Mouse (Mus musculus) MEL (cell line): Measurements from ENCODE around the gene Paxx. TPM values are rescaled to one million over a fixed set of nuclear protein-coding genes. Genes with fewer than 3 reads are reported as not detected.
"Not testable (repeated sequence)": the region's sequence is repeated elsewhere in the genome, so short reads cannot be mapped to it uniquely, and the experiment has no call there.

Experiments used
- DNase-seq: peaks from one replicate; pipeline ENCODE4 v3.0.0; 2011; ENCODE audit warnings: low read depth, low spot score
- H3K27ac ChIP-seq: 2 replicates; pipeline ENCODE4 v1.5.1; 2012; ENCODE audit warnings: low read depth, mild to moderate bottlenecking, control low read depth, low read length, moderate library complexity; ENCODE audit not compliant: control insufficient read depth
- H3K27me3 ChIP-seq, 2 experiments: fragments of 150-350 bp in 1 of 2; sonication (generic) in 1 of 2; 2 replicates each; pipeline ENCODE4 v1.6.1; 2012; ENCODE audit warnings: low read length in 2 of 2, mild to moderate bottlenecking in 2 of 2, improper control_type of control experiment in 1 of 2, moderate library complexity in 1 of 2; ENCODE audit not compliant: insufficient read depth in 2 of 2, control insufficient read depth in 1 of 2
- H3K36me3 ChIP-seq, 2 experiments: 2 replicates each; pipeline ENCODE4 v1.6.1; 2012 to 2014; ENCODE audit warnings: low read length in 2 of 2, improper control_type of control experiment in 1 of 2, inconsistent platforms in 1 of 2, mild to moderate bottlenecking in 1 of 2; ENCODE audit not compliant: insufficient read depth in 2 of 2, control insufficient read depth in 1 of 2
- H3K4me1 ChIP-seq, 2 experiments: fragments of 150-350 bp in 1 of 2; sonication (generic) in 1 of 2; 2 replicates each; pipeline ENCODE4 v1.6.1; 2012; ENCODE audit warnings: low read length in 2 of 2, improper control_type of control experiment in 1 of 2, mild to moderate bottlenecking in 1 of 2; ENCODE audit not compliant: insufficient read depth in 2 of 2, control insufficient read depth in 1 of 2
- H3K4me3 ChIP-seq, 2 experiments: fragments of 150-350 bp in 1 of 2; sonication (generic) in 1 of 2; 2 replicates each; pipeline ENCODE4 v1.5.1; 2012; ENCODE audit warnings: low read depth in 2 of 2, low read length in 2 of 2, mild to moderate bottlenecking in 2 of 2, moderate library complexity in 2 of 2, control low read depth in 1 of 2, improper control_type of control experiment in 1 of 2; ENCODE audit not compliant: control insufficient read depth in 1 of 2, insufficient read depth in 1 of 2
- H3K79me2 ChIP-seq: 2 replicates; pipeline ENCODE4 v1.6.1; 2012; ENCODE audit warnings: mild to moderate bottlenecking, low read length, moderate library complexity; ENCODE audit not compliant: control insufficient read depth, poor library complexity, insufficient read depth
- H3K9ac ChIP-seq: 2 replicates; pipeline ENCODE4 v1.6.1; 2012; ENCODE audit warnings: low read depth, mild to moderate bottlenecking, control low read depth, low read length, moderate library complexity; ENCODE audit not compliant: control insufficient read depth, poor library complexity, severe bottlenecking
- H3K9me3 ChIP-seq: fragments of 150-350 bp; sonication (generic); replicated peaks from 2 replicates; pipeline ENCODE4 v1.6.1; 2012; ENCODE audit warnings: mild to moderate bottlenecking, low read length, improper control_type of control experiment, moderate library complexity; ENCODE audit not compliant: insufficient read depth
- BHLHE40 ChIP-seq: IDR thresholded peaks from 2 replicates; pipeline ENCODE4 v1.6.1; 2012; ENCODE audit warnings: low read depth, mild to moderate bottlenecking, inconsistent platforms, low read length, improper control_type of control experiment, borderline replicate concordance
- CHD1 ChIP-seq: IDR thresholded peaks from 2 replicates; pipeline ENCODE4 v1.6.1; 2012; ENCODE audit warnings: low read depth, mild to moderate bottlenecking, inconsistent platforms, low read length, improper control_type of control experiment
- CTCF ChIP-seq, 3 experiments: IDR thresholded peaks in 2 of 3; conservative IDR thresholded peaks in 1 of 3; 2 replicates each; pipeline ENCODE4 v1.5.1; 2011 to 2012; ENCODE audit warnings: low read length in 3 of 3, low read depth in 2 of 3, mild to moderate bottlenecking in 2 of 3, improper control_type of control experiment in 1 of 3, inconsistent platforms in 1 of 3, mixed read lengths in 1 of 3, moderate library complexity in 1 of 3; ENCODE audit not compliant: control insufficient read depth in 1 of 3, insufficient read depth in 1 of 3, poor library complexity in 1 of 3, severe bottlenecking in 1 of 3
- EP300 ChIP-seq, 2 experiments: IDR thresholded peaks; 2 replicates each; pipeline ENCODE4 v1.6.1; 2011; ENCODE audit warnings: improper control_type of control experiment in 2 of 2, low read length in 2 of 2, low read depth in 1 of 2, mild to moderate bottlenecking in 1 of 2
- ETS1 ChIP-seq: IDR thresholded peaks from 2 replicates; pipeline ENCODE4 v1.6.1; 2012; ENCODE audit warnings: low read depth, mild to moderate bottlenecking, inconsistent platforms, low read length, improper control_type of control experiment, moderate library complexity
- JUND ChIP-seq: IDR thresholded peaks from 2 replicates; pipeline ENCODE4 v1.6.1; 2011; ENCODE audit warnings: low read depth, mild to moderate bottlenecking, improper control_type of control experiment, low read length
- KAT2A ChIP-seq: conservative IDR thresholded peaks from 2 replicates; pipeline ENCODE4 v1.6.1; 2012; ENCODE audit warnings: low read depth, low read length, improper control_type of control experiment, inconsistent platforms
- MAX ChIP-seq: IDR thresholded peaks from 2 replicates; pipeline ENCODE4 v1.6.1; 2011; ENCODE audit warnings: low read length, improper control_type of control experiment
- MEF2A ChIP-seq: IDR thresholded peaks from 2 replicates; pipeline ENCODE4 v1.6.1; 2014; ENCODE audit warnings: low read depth, mild to moderate bottlenecking, inconsistent platforms, low read length, improper control_type of control experiment; ENCODE audit not compliant: poor library complexity, insufficient replicate concordance, severe bottlenecking; ENCODE audit errors: extremely low read depth
- MYC ChIP-seq: IDR thresholded peaks from 2 replicates; pipeline ENCODE4 v1.6.1; 2011; ENCODE audit warnings: low read depth, mild to moderate bottlenecking, low read length, improper control_type of control experiment, moderate library complexity
- NRF1 ChIP-seq: IDR thresholded peaks from 2 replicates; pipeline ENCODE4 v1.6.1; 2014; ENCODE audit warnings: low read depth, mild to moderate bottlenecking, inconsistent platforms, low read length, improper control_type of control experiment, moderate library complexity; ENCODE audit not compliant: poor library complexity, insufficient read depth, severe bottlenecking
- POLR2A ChIP-seq, 2 experiments: IDR thresholded peaks; 2 replicates each; pipeline ENCODE4 v1.6.1; 2011 to 2012; ENCODE audit warnings: low read length in 2 of 2, mild to moderate bottlenecking in 2 of 2, control low read depth in 1 of 2, improper control_type of control experiment in 1 of 2, low read depth in 1 of 2, moderate library complexity in 1 of 2; ENCODE audit not compliant: control insufficient read depth in 1 of 2, insufficient read depth in 1 of 2, poor library complexity in 1 of 2
- POLR2AphosphoS5 ChIP-seq: IDR thresholded peaks from 2 replicates; pipeline ENCODE4 v1.6.1; 2012; ENCODE audit warnings: low read depth, borderline replicate concordance, mild to moderate bottlenecking, inconsistent platforms, low read length, moderate library complexity, mixed read lengths
- RAD21 ChIP-seq: IDR thresholded peaks from 2 replicates; pipeline ENCODE4 v1.6.1; 2011; ENCODE audit warnings: mild to moderate bottlenecking, low read depth, low read length, improper control_type of control experiment
- RCOR1 ChIP-seq: IDR thresholded peaks from 2 replicates; pipeline ENCODE4 v1.6.1; 2012; ENCODE audit warnings: low read depth, mild to moderate bottlenecking, inconsistent platforms, low read length, improper control_type of control experiment
- SMC3 ChIP-seq: IDR thresholded peaks from 2 replicates; pipeline ENCODE4 v1.6.1; 2011; ENCODE audit warnings: low read depth, low read length, improper control_type of control experiment
- USF1 ChIP-seq: IDR thresholded peaks from 2 replicates; pipeline ENCODE4 v1.6.1; 2014; ENCODE audit warnings: low read depth, mild to moderate bottlenecking, inconsistent platforms, low read length, improper control_type of control experiment, moderate library complexity
- polyA plus RNA-seq, 2 experiments: library from polyadenylated mRNA; stranded (reverse) in 1 of 2; unstranded in 1 of 2; fragments of >175 nt in 1 of 2; fragments of >200 nt in 1 of 2; gene quantifications; 2 replicates each; pipeline versions ENCODE4 v1.2.1 to v1.2.4; 2012; ENCODE audit warnings: low replicate concordance in 2 of 2, low read depth in 1 of 2; ENCODE audit not compliant: insufficient read length in 2 of 2, insufficient read depth in 1 of 2, missing spikeins in 1 of 2
- total RNA-seq: library from RNA; depleted of rRNA; stranded (reverse); fragments of 300-350 nt; gene quantifications from 2 replicates; pipeline ENCODE4 v1.2.3, GENCODE M21; 2012; rRNA removed

Paxx gene
- total and polyA plus RNA-seq, 3 experiments, result 18.5 to 22.1 TPM; not detected in 1

DNA sequence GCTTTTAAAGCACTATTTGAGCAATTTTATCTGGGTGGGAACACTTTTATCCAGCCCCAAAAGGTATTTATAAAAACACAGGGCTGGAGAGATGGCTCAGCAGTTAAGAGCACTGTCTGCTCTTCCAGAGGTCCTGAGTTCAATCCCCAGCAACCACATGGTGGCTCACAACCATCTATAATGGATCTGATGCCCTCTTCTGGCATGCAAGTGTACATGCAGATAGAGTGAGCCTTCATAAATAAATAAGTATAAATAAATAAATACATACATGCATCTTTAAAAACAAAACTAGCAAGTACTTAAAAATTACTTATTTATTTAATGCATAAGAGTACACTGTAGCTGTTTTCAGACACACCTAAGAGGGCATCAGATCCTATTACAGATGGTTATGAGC is 47.5 kb downstream of the Paxx start:
- H3K4me1 ChIP-seq, H3K9ac ChIP-seq, H3K36me3 ChIP-seq, H3K27ac ChIP-seq, H3K4me3 ChIP-seq, H3K27me3 ChIP-seq, H3K9me3 ChIP-seq, H3K79me2 ChIP-seq: not testable (repeated sequence)
- TF ChIP-seq CTCF (IDR thresholded peaks at IDR 0.05 in 2 of 3, conservative IDR thresholded peaks at IDR 0.05 in 1 of 3; ENCODE audit: control insufficient read depth in 1 of 3, insufficient read depth in 1 of 3, low read depth in 2 of 3, low read length in 3 of 3, poor library complexity in 1 of 3, severe bottlenecking in 1 of 3) (peak in 2 of 3 experiments; percentile 19 to 50; a peak in 3 of 6 replicates), RAD21 (peak; percentile 38), MYC (0 out of 2 replicates have a peak, but pooled peaks have one; percentile 50), SMC3 (peak; percentile 48)
- peak; percentile 39 for DNase-seq

DNA sequence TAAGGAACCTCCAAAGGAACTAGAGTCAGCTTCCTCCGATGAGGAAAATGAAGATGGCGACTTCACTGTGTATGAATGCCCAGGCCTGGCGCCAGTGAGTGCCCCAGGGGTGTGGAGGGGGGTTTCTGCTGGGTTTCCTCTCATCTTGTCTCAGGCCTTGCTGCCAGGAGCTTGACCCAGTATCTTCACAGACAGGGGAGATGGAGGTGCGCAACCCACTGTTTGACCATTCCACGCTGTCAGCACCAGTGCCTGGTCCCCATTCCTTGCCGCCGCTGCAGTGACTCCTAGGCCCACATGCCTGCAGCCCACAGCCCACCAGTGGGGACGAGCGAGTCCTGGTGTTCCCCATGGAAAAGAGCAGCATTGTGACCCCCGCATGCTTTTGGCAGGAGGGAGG is 52.0 kb downstream of the Paxx start:
- Histone ChIP-seq H3K9ac (no peak overlapping the region), H3K9me3 (no peaks in the 10 kb centered on the region), H3K27ac (no peak overlapping the region), H3K4me3 (no peak overlapping the region), H3K36me3 (no peaks in the 10 kb centered on the region), H3K4me1 (no peaks in the 10 kb centered on the region), H3K27me3 (peaks cover 0 to 1% of the 10 kb centered on the region in 2 experiments; a peak in 1 of 4 replicates), H3K79me2 (no peaks in the 10 kb centered on the region)
- DNase-seq, result no peak
- TF ChIP-seq MEF2A (no peak), CTCF (IDR thresholded peaks at IDR 0.05 in 2 of 3, conservative IDR thresholded peaks at IDR 0.05 in 1 of 3; ENCODE audit: control insufficient read depth in 1 of 3, insufficient read depth in 1 of 3, low read depth in 2 of 3, low read length in 3 of 3, poor library complexity in 1 of 3, severe bottlenecking in 1 of 3) (no peak), ETS1 (no peak), BHLHE40 (no peak), JUND (no peak), USF1 (no peak), MAX (no peak), MYC (no peak), EP300 (IDR thresholded peaks at IDR 0.05; ENCODE audit: low read depth in 1 of 2, low read length in 2 of 2) (no peak), POLR2AphosphoS5 (no peak), SMC3 (no peak), CHD1 (no peak), KAT2A (no peak), RCOR1 (no peak), NRF1 (no peak), POLR2A (IDR thresholded peaks at IDR 0.05; ENCODE audit: control insufficient read depth in 1 of 2, insufficient read depth in 1 of 2, low read depth in 1 of 2, low read length in 2 of 2, poor library complexity in 1 of 2) (no peak)

Other genes starting within 250 kb of the Paxx start
Only the 30 nearest of the 44 such genes appear.
- gene Tprn, start 198.5 kb downstream of the Paxx start, total RNA-seq, result 26.1 and 32.9 TPM in 2 replicates
- 10 to 100 TPM in 1 of 2 experiments, not detected in 1; 50.8 TPM for gene Tprn, start 198.5 kb downstream of the Paxx start, polyA plus RNA-seq
- 194 and 226 TPM in 2 replicates for gene Ssna1, start 188.7 kb downstream of the Paxx start, total RNA-seq
- gene Ssna1, start 188.7 kb downstream of the Paxx start, polyA plus RNA-seq, result 100 to 1,000 TPM in 1 of 2 experiments, not detected in 1; 158 TPM
- gene Anapc2, start 188.6 kb downstream of the Paxx start, total RNA-seq, result 9.8 and 10.3 TPM in 2 replicates
- 10 to 100 TPM in 1 of 2 experiments, not detected in 1; 67.0 TPM for gene Anapc2, start 188.6 kb downstream of the Paxx start, polyA plus RNA-seq
- gene Tmem210, start 172.9 kb downstream of the Paxx start, total RNA-seq, result not detected in 2 replicates
- gene Tmem210, start 172.9 kb downstream of the Paxx start, polyA plus RNA-seq, result not detected
- gene Lrrc26, start 171.2 kb downstream of the Paxx start, total RNA-seq, result not detected in 2 replicates
- not detected for gene Lrrc26, start 171.2 kb downstream of the Paxx start, polyA plus RNA-seq
- gene Grin1, start 141.9 kb downstream of the Paxx start, total RNA-seq, result not detected in 2 replicates
- under 1 TPM in 1 of 2 experiments, not detected in 1; 0.07 TPM for gene Grin1, start 141.9 kb downstream of the Paxx start, polyA plus RNA-seq
- gene Man1b1, start 128.8 kb downstream of the Paxx start, total RNA-seq, result 37.7 and 49.6 TPM in 2 replicates
- 10 to 100 TPM in 1 of 2 experiments, not detected in 1; 50.1 TPM for gene Man1b1, start 128.8 kb downstream of the Paxx start, polyA plus RNA-seq
- gene Dpp7, start 104.7 kb downstream of the Paxx start, total RNA-seq, result 24.0 and 25.9 TPM in 2 replicates
- gene Dpp7, start 104.7 kb downstream of the Paxx start, polyA plus RNA-seq, result 10 to 100 TPM in 1 of 2 experiments, not detected in 1; 24.6 TPM
- gene Uap1l1, start 95.4 kb downstream of the Paxx start, total RNA-seq, result 3.6 and 4.7 TPM in 2 replicates
- 10 to 100 TPM in 1 of 2 experiments, not detected in 1; 12.6 TPM for gene Uap1l1, start 95.4 kb downstream of the Paxx start, polyA plus RNA-seq
- 39.7 and 51.9 TPM in 2 replicates for gene Sapcd2, start 88.8 kb downstream of the Paxx start, total RNA-seq
- gene Sapcd2, start 88.8 kb downstream of the Paxx start, polyA plus RNA-seq, result 10 to 100 TPM in 1 of 2 experiments, not detected in 1; 58.2 TPM
- not detected in 2 replicates for gene Entpd2, start 65.2 kb downstream of the Paxx start, total RNA-seq
- gene Entpd2, start 65.2 kb downstream of the Paxx start, polyA plus RNA-seq, result not detected
- not detected in 2 replicates for gene Npdc1, start 61.7 kb downstream of the Paxx start, total RNA-seq
- not detected for gene Npdc1, start 61.7 kb downstream of the Paxx start, polyA plus RNA-seq
- 0.08 and 0.10 TPM in 2 replicates for gene Fut7, start 37.8 kb downstream of the Paxx start, total RNA-seq
- under 1 TPM in 1 of 2 experiments, not detected in 1; 0.21 TPM for gene Fut7, start 37.8 kb downstream of the Paxx start, polyA plus RNA-seq
- gene Abca2, start 32.4 kb downstream of the Paxx start, total RNA-seq, result 8.7 and 10.4 TPM in 2 replicates
- gene Abca2, start 32.4 kb downstream of the Paxx start, polyA plus RNA-seq, result 10 to 100 TPM in 1 of 2 experiments, not detected in 1; 42.2 TPM
- gene Clic3, start 4.3 kb downstream of the Paxx start, total RNA-seq, result 0.23 and 0.27 TPM in 2 replicates
- under 1 TPM in 1 of 2 experiments, not detected in 1; 0.15 TPM for gene Clic3, start 4.3 kb downstream of the Paxx start, polyA plus RNA-seq
- gene Ptgds, start 9.0 kb upstream of the Paxx start, total RNA-seq, result not detected in 2 replicates
- gene Ptgds, start 9.0 kb upstream of the Paxx start, polyA plus RNA-seq, result not detected
- not detected in 2 replicates for gene Lcn12, start 32.8 kb upstream of the Paxx start, total RNA-seq
- not detected for gene Lcn12, start 32.8 kb upstream of the Paxx start, polyA plus RNA-seq
- 27.5 and 29.2 TPM in 2 replicates for gene Fbxw5, start 39.7 kb upstream of the Paxx start, total RNA-seq
- gene Fbxw5, start 39.7 kb upstream of the Paxx start, polyA plus RNA-seq, result 10 to 100 TPM in 1 of 2 experiments, not detected in 1; 65.6 TPM
- 1.5 and 2.3 TPM in 2 replicates for gene C8g, start 40.6 kb upstream of the Paxx start, total RNA-seq
- gene C8g, start 40.6 kb upstream of the Paxx start, polyA plus RNA-seq, result 1 to 10 TPM in 1 of 2 experiments, not detected in 1; 5.1 TPM
- gene Traf2, start 85.8 kb upstream of the Paxx start, total RNA-seq, result 19.9 and 21.0 TPM in 2 replicates
- gene Traf2, start 85.8 kb upstream of the Paxx start, polyA plus RNA-seq, result 10 to 100 TPM in 1 of 2 experiments, not detected in 1; 28.3 TPM
- 135 and 142 TPM in 2 replicates for gene Edf1, start 96.8 kb upstream of the Paxx start, total RNA-seq
- 100 to 1,000 TPM in 1 of 2 experiments, not detected in 1; 318 TPM for gene Edf1, start 96.8 kb upstream of the Paxx start, polyA plus RNA-seq
- 17.6 and 24.0 TPM in 2 replicates for gene Mamdc4, start 113.8 kb upstream of the Paxx start, total RNA-seq
- 10 to 100 TPM in 1 of 2 experiments, not detected in 1; 21.6 TPM for gene Mamdc4, start 113.8 kb upstream of the Paxx start, polyA plus RNA-seq
- gene Phpt1, start 114.1 kb upstream of the Paxx start, total RNA-seq, result 34.7 and 47.0 TPM in 2 replicates
- gene Phpt1, start 114.1 kb upstream of the Paxx start, polyA plus RNA-seq, result 10 to 100 TPM in 1 of 2 experiments, not detected in 1; 73.7 TPM
- gene Ajm1, start 120.7 kb upstream of the Paxx start, total RNA-seq, result 0.04 and 0.07 TPM in 2 replicates
- gene Ajm1, start 120.7 kb upstream of the Paxx start, polyA plus RNA-seq, result under 1 TPM in 1 of 2 experiments, not detected in 1; 0.32 TPM
- 66.1 and 76.9 TPM in 2 replicates for gene Rabl6, start 147.4 kb upstream of the Paxx start, total RNA-seq
- 100 to 1,000 TPM in 1 of 2 experiments, 10 to 100 TPM in 1; 84.7 to 104 TPM for gene Rabl6, start 147.4 kb upstream of the Paxx start, polyA plus RNA-seq
- gene Ccdc183, start 156.6 kb upstream of the Paxx start, total RNA-seq, result 0.04 TPM in 1 of 2 replicates, not detected in the other
- under 1 TPM in 1 of 2 experiments, not detected in 1; 0.26 TPM for gene Ccdc183, start 156.6 kb upstream of the Paxx start, polyA plus RNA-seq
- 10.9 and 11.9 TPM in 2 replicates for gene Tmem141, start 160.9 kb upstream of the Paxx start, total RNA-seq
- gene Tmem141, start 160.9 kb upstream of the Paxx start, polyA plus RNA-seq, result 10 to 100 TPM in 1 of 2 experiments, not detected in 1; 25.3 TPM
- not detected in 2 replicates for gene Fcna, start 166.9 kb upstream of the Paxx start, total RNA-seq
- gene Fcna, start 166.9 kb upstream of the Paxx start, polyA plus RNA-seq, result under 1 TPM in 1 of 2 experiments, not detected in 1; 0.21 TPM
- not detected in 2 replicates for gene Lcn8, start 192.0 kb upstream of the Paxx start, total RNA-seq
- not detected for gene Lcn8, start 192.0 kb upstream of the Paxx start, polyA plus RNA-seq
- gene Lcn5, start 196.9 kb upstream of the Paxx start, total RNA-seq, result not detected in 2 replicates
- gene Lcn5, start 196.9 kb upstream of the Paxx start, polyA plus RNA-seq, result not detected